Mouse (Mus musculus): ENCODE measurements around the gene Btbd19. TPM values are rescaled to one million over a fixed set of nuclear protein-coding genes. Genes with fewer than 3 reads are reported as not detected.
A peak's percentile ranks its signal among the peaks of the same experiment; 100 is the strongest.

The Btbd19 gene
- polyA plus RNA-seq, 1 experiment from 2014 or later, result 3.3 TPM

GRCm38 (mm10) chr4:117133817-117134600 is 8.5 kb upstream of the Btbd19 start, which contains the start of gene Plk3:
Gene Plk3 (minus strand): TSS chr4:117133963.
- peak within 1 kb of the TSS; percentile 77 for H3K4me3 ChIP-seq
- H3K4me2 ChIP-seq, result peak within 1 kb of the TSS; percentile 94
- H3K27me3 ChIP-seq (replicated peaks), result peaks cover 29% of the 10 kb centered on the region
- 2% methylated on average over 44 of the region's 48 CpGs for WGBS
- H3K4me1 ChIP-seq (replicated peaks), result peaks cover 15% of the 10 kb centered on the region
- no peaks in the 10 kb centered on the region for H3K9me3 ChIP-seq (replicated peaks)
- peak within 1 kb of the TSS; percentile 80 for H3K9ac ChIP-seq
- H3K36me3 ChIP-seq, result 0 out of 2 replicates have a peak, but pooled peaks cover 2% of the 10 kb centered on the region
- peak; percentile 89 for ATAC-seq (ENCODE audit: insufficient number of reproducible peaks, low FRiP score)
- no peak within 1 kb of the TSS for H3K27ac ChIP-seq (ENCODE audit: poor library complexity, severe bottlenecking)

GRCm38 (mm10) chr4:117133366-117133796 is 7.9 kb upstream of the Btbd19 start:
- Histone ChIP-seq H3K4me3 (peak overlapping the region; percentile 77), H3K27ac (ENCODE audit: poor library complexity, severe bottlenecking) (no peak overlapping the region), H3K27me3 (replicated peaks) (peaks cover 29% of the 10 kb centered on the region), H3K4me1 (replicated peaks) (peaks cover 15% of the 10 kb centered on the region), H3K4me2 (peak overlapping the region; percentile 94), H3K9ac (peak overlapping the region; percentile 80), H3K36me3 (peaks cover 9% of the 10 kb centered on the region), H3K9me3 (replicated peaks) (no peaks in the 10 kb centered on the region)
- under 1% methylated on average over 42 of the region's 42 CpGs for WGBS
- ATAC-seq (ENCODE audit: insufficient number of reproducible peaks, low FRiP score), result peak; percentile 36

GRCm38 (mm10) chr4:117132794-117133143 is 7.2 kb upstream of the Btbd19 start:
- no peak for ATAC-seq (ENCODE audit: insufficient number of reproducible peaks, low FRiP score)
- Histone ChIP-seq H3K4me2 (peak overlapping the region; percentile 94), H3K4me1 (replicated peaks) (peaks cover 15% of the 10 kb centered on the region), H3K4me3 (peak overlapping the region; percentile 77), H3K9ac (peak overlapping the region; percentile 80), H3K36me3 (peaks cover 13% of the 10 kb centered on the region), H3K27ac (ENCODE audit: poor library complexity, severe bottlenecking) (no peak overlapping the region), H3K9me3 (replicated peaks) (no peaks in the 10 kb centered on the region), H3K27me3 (replicated peaks) (peaks cover 32% of the 10 kb centered on the region)
- 18% methylated on average over 11 of the region's 11 CpGs for WGBS

GRCm38 (mm10) chr4:117131890-117132793 is 6.6 kb upstream of the Btbd19 start:
- 31% methylated on average over 7 of the region's 7 CpGs for WGBS
- Histone ChIP-seq H3K4me2 (peak overlapping the region; percentile 94), H3K4me1 (replicated peaks) (peaks cover 15% of the 10 kb centered on the region), H3K9ac (no peak overlapping the region), H3K27me3 (replicated peaks) (peaks cover 32% of the 10 kb centered on the region), H3K36me3 (peaks cover 13% of the 10 kb centered on the region), H3K9me3 (replicated peaks) (no peaks in the 10 kb centered on the region), H3K4me3 (peak overlapping the region; percentile 77), H3K27ac (ENCODE audit: poor library complexity, severe bottlenecking) (no peak overlapping the region)
- ATAC-seq (ENCODE audit: insufficient number of reproducible peaks, low FRiP score), result no peak

- ATAC-seq (ENCODE audit: insufficient number of reproducible peaks, low FRiP score), result no peak
- Histone ChIP-seq H3K4me3 (no peak overlapping the region), H3K4me2 (no peak overlapping the region), H3K36me3 (peaks cover 13% of the 10 kb centered on the region), H3K9ac (no peak overlapping the region), H3K27ac (ENCODE audit: poor library complexity, severe bottlenecking) (no peak overlapping the region), H3K27me3 (replicated peaks) (peaks cover 32% of the 10 kb centered on the region), H3K4me1 (replicated peaks) (peaks cover 19% of the 10 kb centered on the region), H3K9me3 (replicated peaks) (no peaks in the 10 kb centered on the region)
- WGBS, result 67% methylated on average over 6 of the region's 6 CpGs
These were observed 5.7 kb upstream of the Btbd19 start for GRCm38 (mm10) chr4:117131198-117131597.

- peaks cover 32% of the 10 kb centered on the region for H3K27me3 ChIP-seq (replicated peaks)
- H3K27ac ChIP-seq (ENCODE audit: poor library complexity, severe bottlenecking), result no peak overlapping the region
- H3K9me3 ChIP-seq (replicated peaks), result no peaks in the 10 kb centered on the region
- 76% methylated on average over 6 of the region's 6 CpGs for WGBS
- no peak overlapping the region for H3K4me2 ChIP-seq
- H3K9ac ChIP-seq, result no peak overlapping the region
- no peak overlapping the region for H3K4me3 ChIP-seq
- peaks cover 20% of the 10 kb centered on the region for H3K4me1 ChIP-seq (replicated peaks)
- ATAC-seq (ENCODE audit: insufficient number of reproducible peaks, low FRiP score), result no peak
- peaks cover 13% of the 10 kb centered on the region for H3K36me3 ChIP-seq
These were observed 5.3 kb upstream of the Btbd19 start for GRCm38 (mm10) chr4:117130790-117131189.

- Histone ChIP-seq H3K36me3 (peaks cover 13% of the 10 kb centered on the region), H3K4me2 (no peak overlapping the region), H3K9me3 (replicated peaks) (no peaks in the 10 kb centered on the region), H3K27me3 (replicated peaks) (peaks cover 32% of the 10 kb centered on the region), H3K4me3 (no peak overlapping the region), H3K27ac (ENCODE audit: poor library complexity, severe bottlenecking) (no peak overlapping the region), H3K9ac (no peak overlapping the region), H3K4me1 (replicated peaks) (peaks cover 31% of the 10 kb centered on the region)
- 87% methylated on average over 33 of the region's 33 CpGs for WGBS
- no peak for ATAC-seq (ENCODE audit: insufficient number of reproducible peaks, low FRiP score)
These were observed 2.6 kb upstream of the Btbd19 start for GRCm38 (mm10) chr4:117127991-117128686.

GRCm38 (mm10) chr4:117126675-117127290 is 1.3 kb upstream of the Btbd19 start, which contains the start of gene Tctex1d4:
Gene Tctex1d4 (plus strand): TSS chr4:117126794.
- Histone ChIP-seq H3K9ac (peak within 1 kb of the TSS; percentile 16; the same call in 1 of the 2 replicates), H3K9me3 (replicated peaks) (no peaks in the 10 kb centered on the region), H3K4me2 (no peak within 1 kb of the TSS), H3K27ac (ENCODE audit: poor library complexity, severe bottlenecking) (peak within 1 kb of the TSS; percentile 74), H3K27me3 (replicated peaks) (peaks cover 18% of the 10 kb centered on the region), H3K4me3 (no peak within 1 kb of the TSS), H3K36me3 (peaks cover 13% of the 10 kb centered on the region), H3K4me1 (replicated peaks) (peaks cover 21% of the 10 kb centered on the region)
- 84% methylated on average over 9 of the region's 9 CpGs for WGBS
- no peak for ATAC-seq (ENCODE audit: insufficient number of reproducible peaks, low FRiP score)

GRCm38 (mm10) chr4:117125910-117126674 is 567 bp upstream of the Btbd19 start:
- H3K9ac ChIP-seq, result peak overlapping the region; percentile 16; the same call in 1 of the 2 replicates
- H3K27me3 ChIP-seq (replicated peaks), result peaks cover 12% of the 10 kb centered on the region; the same call in 1 of the 2 replicates
- H3K27ac ChIP-seq (ENCODE audit: poor library complexity, severe bottlenecking), result peak overlapping the region; percentile 74
- no peak overlapping the region for H3K4me2 ChIP-seq
- WGBS, result 38% methylated on average over 15 of the region's 15 CpGs
- H3K9me3 ChIP-seq (replicated peaks), result no peaks in the 10 kb centered on the region
- H3K4me1 ChIP-seq (replicated peaks), result peaks cover 21% of the 10 kb centered on the region
- no peak overlapping the region for H3K4me3 ChIP-seq
- peak; percentile 79 for ATAC-seq (ENCODE audit: insufficient number of reproducible peaks, low FRiP score)
- peaks cover 13% of the 10 kb centered on the region for H3K36me3 ChIP-seq
